Mouse (Mus musculus) liver, adult 2 months (tissue): ENCODE data around the gene Olfr981. TPM values are rescaled to one million over a fixed set of nuclear protein-coding genes. Genes with fewer than 3 reads are reported as not detected.
A peak's percentile ranks its signal among the peaks of the same experiment; 100 is the strongest.
"Not testable (repeated sequence)": the region's sequence is repeated elsewhere in the genome, so short reads cannot be mapped to it uniquely, and the experiment has no call there.

ENCODE experiments used
- DNase-seq: peaks from one replicate; pipeline ENCODE4 v3.0.0-alpha.2; 2011; ENCODE audit warnings: low read depth, low spot score; ENCODE audit errors: extremely low read depth
- H3K27ac ChIP-seq: fragments of 200-500 bp; replicated peaks from 2 replicates; pipeline ENCODE4 v1.5.1; 2012; ENCODE audit warnings: low read depth, mild to moderate bottlenecking, control low read depth, inconsistent platforms, low read length; ENCODE audit not compliant: insufficient read depth
- H3K27me3 ChIP-seq: fragments of 200-500 bp; 2 replicates; pipeline ENCODE4 v1.6.1; 2012; ENCODE audit warnings: mild to moderate bottlenecking, moderate library complexity, low read length, inconsistent platforms; ENCODE audit not compliant: control insufficient read depth, insufficient read depth
- H3K36me3 ChIP-seq: fragments of 200-500 bp; 2 replicates; pipeline ENCODE4 v1.6.1; 2012; ENCODE audit warnings: low read length, inconsistent platforms; ENCODE audit not compliant: control insufficient read depth, insufficient read depth
- H3K4me1 ChIP-seq: fragments of 200-500 bp; 2 replicates; pipeline ENCODE4 v1.6.1; 2011; ENCODE audit warnings: low read length; ENCODE audit not compliant: control insufficient read depth, insufficient read depth
- H3K4me3 ChIP-seq: fragments of 200-500 bp; 2 replicates; pipeline ENCODE4 v1.5.1; 2011; ENCODE audit warnings: low read depth, mild to moderate bottlenecking, control low read depth, low read length, moderate library complexity; ENCODE audit not compliant: insufficient read depth
- H3K79me2 ChIP-seq: fragments of 200-500 bp; 2 replicates; pipeline ENCODE4 v1.6.1; 2012; ENCODE audit warnings: inconsistent platforms, mild to moderate bottlenecking, low read length, moderate library complexity; ENCODE audit not compliant: control insufficient read depth, insufficient read depth
- H3K9ac ChIP-seq: fragments of 200-500 bp; 2 replicates; pipeline ENCODE4 v1.6.1; 2012; ENCODE audit warnings: low read depth, mild to moderate bottlenecking, control low read depth, inconsistent platforms, low read length
- CTCF ChIP-seq: fragments of 200-500 bp; IDR thresholded peaks from 2 replicates; pipeline ENCODE4 v1.5.1; 2011; ENCODE audit warnings: low read depth, low read length, control low read depth
- POLR2A ChIP-seq: fragments of 200-500 bp; IDR thresholded peaks from 2 replicates; pipeline ENCODE4 v1.6.1; 2011; ENCODE audit warnings: low read length, control low read depth; ENCODE audit not compliant: insufficient read depth; ENCODE audit errors: extremely low read depth
- WGBS: fragments of 180-500 bp; shearing (Covaris S2); methylation state at CpG from one replicate; pipeline ENCODE4 v1.1.7; 2018; 5-methylcytosine and 5-hydroxymethylcytosine counted together
- polyA plus RNA-seq: library from polyadenylated mRNA; depleted of rRNA; stranded (reverse); fragments of >200 nt; gene quantifications from 2 replicates; pipeline ENCODE4 v1.2.3, GENCODE M21; 2012; rRNA removed
- total RNA-seq: library from RNA; depleted of rRNA; stranded (reverse); fragments of >200 nt; gene quantifications from 2 replicates; pipeline ENCODE4 v1.2.3, GENCODE M21; 2014; rRNA removed

The Olfr981 gene
- total RNA-seq (not detected in 2 replicates), polyA plus RNA-seq (not detected in 2 replicates)

- Histone ChIP-seq H3K27me3 (no peaks in the 10 kb centered on the region), H3K36me3 (no peaks in the 10 kb centered on the region), H3K4me3 (no peak within 1 kb of the TSS), H3K79me2 (no peaks in the 10 kb centered on the region), H3K9ac (no peak within 1 kb of the TSS), H3K4me1 (no peaks in the 10 kb centered on the region), H3K27ac (no peak within 1 kb of the TSS)
- 57% methylated on average over 2 of the region's 2 CpGs for WGBS
- TF ChIP-seq CTCF (no peak), POLR2A (no peak)
- no peak for DNase-seq
Observed at GRCm38 (mm10) chr9:40021164-40021563, at the start of gene Olfr981. Gene Olfr981 (plus strand): TSS chr9:40021464.

DNA sequence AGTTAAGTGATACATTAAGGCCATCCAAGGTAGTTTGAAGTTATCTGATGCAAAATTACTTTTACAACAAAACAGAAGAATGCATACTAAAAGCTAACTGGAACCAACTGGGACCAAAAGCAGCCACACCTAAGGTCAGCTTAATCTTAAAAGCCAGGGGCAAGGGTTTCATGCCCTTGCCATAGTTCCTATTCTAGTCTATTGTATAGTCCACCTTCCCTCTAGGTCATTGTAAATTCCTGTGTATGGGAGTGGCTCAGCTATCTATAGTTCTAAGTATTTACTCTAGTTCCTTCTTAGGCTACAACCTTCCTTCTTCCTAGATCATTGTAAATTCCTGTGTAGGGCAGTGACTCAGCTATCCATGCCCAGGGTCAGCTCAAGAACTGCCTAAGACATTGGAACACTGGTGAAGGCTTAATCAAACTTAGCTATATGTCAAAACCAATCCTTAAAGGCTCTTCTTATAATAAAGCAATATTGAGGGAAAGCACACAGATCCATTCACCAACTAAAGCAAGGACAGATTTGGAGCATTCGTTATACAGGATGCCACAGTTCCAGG is 44.6 kb upstream of the Olfr981 start:
- WGBS: 72% methylated on average over 1 of the region's 1 CpGs

DNA sequence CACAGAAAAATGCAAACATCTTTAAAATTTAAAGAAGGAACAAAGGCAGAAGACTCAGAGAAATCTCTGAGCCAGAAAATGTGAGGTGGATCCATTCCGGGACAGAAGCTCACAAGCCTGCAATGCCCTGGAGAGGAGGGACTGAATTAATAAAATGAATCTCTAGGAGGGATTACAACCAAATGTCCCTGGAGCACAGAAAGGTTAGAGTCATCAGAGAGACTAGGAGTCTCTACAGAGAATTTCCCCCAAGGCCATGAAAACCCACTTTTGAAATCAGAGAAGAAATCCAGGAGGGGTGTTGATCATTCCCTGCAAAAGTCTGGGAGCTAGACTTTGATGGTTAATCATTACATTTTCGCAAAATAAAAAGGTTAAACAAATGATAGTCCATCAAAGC is 29.5 kb upstream of the Olfr981 start, which contains the start of gene Olfr978:
TSS of gene Olfr978 (plus strand) at position 301 of the 400 bp plus-strand sequence.
- Histone ChIP-seq H3K4me3 (no peak within 1 kb of the TSS), H3K36me3 (no peaks in the 10 kb centered on the region), H3K79me2 (no peaks in the 10 kb centered on the region), H3K9ac (no peak within 1 kb of the TSS), H3K27me3 (no peaks in the 10 kb centered on the region), H3K4me1 (peaks cover 2% of the 10 kb centered on the region; the same call in 1 of the 2 replicates), H3K27ac (no peak within 1 kb of the TSS)
- TF ChIP-seq CTCF: no peak
- no peak for TF ChIP-seq POLR2A
- WGBS: 31% methylated on average over 2 of the region's 2 CpGs
- DNase-seq: no peak

More for the DNA sequence above, 44.6 kb upstream of the Olfr981 start:
- not testable (repeated sequence) for H3K4me3 ChIP-seq, H3K27ac ChIP-seq, H3K79me2 ChIP-seq, H3K36me3 ChIP-seq, H3K4me1 ChIP-seq, H3K9ac ChIP-seq, DNase-seq, H3K27me3 ChIP-seq

DNA sequence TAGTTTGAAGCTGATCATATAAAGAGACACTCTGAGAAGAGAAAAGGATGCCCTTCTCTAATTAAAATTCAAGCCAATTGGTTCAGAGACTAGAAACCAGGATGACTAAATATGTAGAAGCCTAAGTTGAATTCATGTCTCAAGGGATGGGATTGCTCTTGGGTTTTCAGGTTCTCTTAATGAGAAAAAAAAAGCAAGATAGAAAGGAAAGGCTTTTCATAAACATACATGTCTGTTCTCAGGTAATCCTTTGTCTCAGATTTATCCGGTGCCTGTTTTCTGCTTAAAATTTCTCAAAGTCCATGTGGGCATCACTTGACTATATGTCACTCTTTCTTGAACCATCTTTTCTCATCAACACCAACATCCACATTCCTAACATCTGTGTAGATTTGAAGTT is 17.9 kb upstream of the Olfr981 start, which contains the start of gene Olfr979:
TSS of gene Olfr979 (minus strand) at position 101 of the 400 bp plus-strand sequence.
- WGBS: 100% methylated on average over 1 of the region's 1 CpGs
- Histone ChIP-seq H3K4me3 (no peak within 1 kb of the TSS), H3K9ac (no peak within 1 kb of the TSS)

DNA sequence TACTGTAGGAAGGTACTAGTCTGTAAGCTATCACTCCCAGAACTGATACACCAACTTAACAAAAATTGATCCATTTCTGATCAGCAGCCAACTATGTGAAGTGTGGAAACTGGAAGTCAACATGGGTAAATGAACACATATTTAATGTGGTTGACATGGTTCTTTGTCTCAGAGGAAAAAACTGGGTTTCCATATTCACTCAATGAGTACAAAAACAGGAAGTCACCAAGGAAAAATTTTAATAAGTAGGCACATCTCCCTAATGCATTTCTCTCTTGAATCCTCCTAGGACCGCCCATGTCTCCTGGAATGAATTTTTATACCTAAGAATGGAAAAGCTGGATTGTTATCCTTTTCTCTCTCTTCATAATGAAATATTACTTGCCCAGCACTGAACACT is 11.8 kb upstream of the Olfr981 start, which contains the start of gene Olfr980:
TSS of gene Olfr980 (minus strand) at position 101 of the 400 bp plus-strand sequence.
- TF ChIP-seq CTCF (no peak), POLR2A (no peak)
- no peak within 1 kb of the TSS for H3K9ac ChIP-seq

More for the DNA sequence above, 17.9 kb upstream of the Olfr981 start, which contains the start of gene Olfr979:
- Histone ChIP-seq H3K79me2 (no peaks in the 10 kb centered on the region), H3K27ac (no peak within 1 kb of the TSS), H3K27me3 (no peaks in the 10 kb centered on the region), H3K4me1 (no peaks in the 10 kb centered on the region), H3K36me3 (no peaks in the 10 kb centered on the region)
- TF ChIP-seq CTCF: no peak
- TF ChIP-seq POLR2A: no peak
- no peak for DNase-seq

DNA sequence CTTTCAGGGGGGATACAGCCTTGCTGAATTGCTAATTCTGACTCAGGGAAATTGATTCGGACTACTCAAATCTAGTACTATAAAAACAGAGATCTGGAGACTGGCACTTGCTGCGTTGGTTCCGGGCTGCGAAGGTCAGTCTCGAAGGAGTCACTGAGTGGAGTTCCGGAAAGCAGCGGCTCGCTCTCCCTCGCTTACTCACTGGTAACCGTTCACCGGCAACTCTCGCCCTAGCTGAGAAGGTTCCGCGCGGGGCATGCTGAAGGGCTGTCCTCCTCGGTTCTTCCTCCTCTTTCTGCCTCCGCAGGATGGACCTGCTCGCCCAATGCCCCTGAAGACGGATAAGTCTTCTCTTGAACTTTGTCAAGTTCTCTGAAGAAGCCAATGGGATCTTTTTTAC is 28.9 kb downstream of the Olfr981 start:
- DNase-seq: no peak
- Histone ChIP-seq H3K9ac (no peak overlapping the region), H3K36me3 (no peaks in the 10 kb centered on the region), H3K27ac (no peak overlapping the region), H3K79me2 (no peaks in the 10 kb centered on the region), H3K4me3 (no peak overlapping the region), H3K4me1 (no peaks in the 10 kb centered on the region), H3K27me3 (no peaks in the 10 kb centered on the region)
- TF ChIP-seq CTCF (no peak), POLR2A (no peak)
- WGBS: 86% methylated on average over 19 of the region's 19 CpGs

More for the DNA sequence above, 11.8 kb upstream of the Olfr981 start, which contains the start of gene Olfr980:
- whole genome bisulfite sequencing: 86% methylated on average over 1 of the region's 1 CpGs
- no peaks in the 10 kb centered on the region for H3K79me2 ChIP-seq
- no peak within 1 kb of the TSS for H3K4me3 ChIP-seq
- no peaks in the 10 kb centered on the region for H3K36me3 ChIP-seq
- H3K4me1 ChIP-seq: no peaks in the 10 kb centered on the region; the same call in 1 of the 2 replicates
- H3K27ac ChIP-seq: no peak within 1 kb of the TSS
- DNase-seq: peak; percentile 17
- no peaks in the 10 kb centered on the region for H3K27me3 ChIP-seq
